Mouse (Mus musculus): ENCODE measurements around the gene Olfr1425. TPM values are rescaled to one million over a fixed set of nuclear protein-coding genes. Genes with fewer than 3 reads are reported as not detected.

Gene Olfr1425
- 0.20 TPM in 1 of 2 replicates, not detected in the other for polyA plus RNA-seq (2012; ENCODE audit: low replicate concordance)

GRCm38 (mm10) chr19:12077631-12078030 is at the start of gene Olfr1425:
Gene Olfr1425 (minus strand): TSS chr19:12077731.

GRCm38 (mm10) chr19:12123103-12123502 is 45.6 kb upstream of the Olfr1425 start, which contains the start of gene Olfr76:
Gene Olfr76 (minus strand): TSS chr19:12123203.

GRCm38 (mm10) chr19:12115797-12116196 is 38.3 kb upstream of the Olfr1425 start, which contains the start of gene Olfr1428:
Gene Olfr1428 (minus strand): TSS chr19:12115897.

GRCm38 (mm10) chr19:12103234-12103633 is 25.7 kb upstream of the Olfr1425 start, which contains the start of gene Olfr1427:
Gene Olfr1427 (minus strand): TSS chr19:12103334.

GRCm38 (mm10) chr19:12091913-12092312 is 14.4 kb upstream of the Olfr1425 start, which contains the start of gene Olfr1426:
Gene Olfr1426 (minus strand): TSS chr19:12092013.

GRCm38 (mm10) chr19:12062582-12062981 is 14.9 kb downstream of the Olfr1425 start, which contains the start of gene Olfr1424:
Gene Olfr1424 (minus strand): TSS chr19:12062682.

GRCm38 (mm10) chr19:12041217-12041616 is 36.3 kb downstream of the Olfr1425 start, which contains the start of gene Olfr1423:
Gene Olfr1423 (minus strand): TSS chr19:12041317.

Other genes starting within 250 kb of the Olfr1425 start
- not detected in 2 replicates for gene Olfr1417, start 238.5 kb downstream of the Olfr1425 start, polyA plus RNA-seq (2012; ENCODE audit: low replicate concordance)
- gene Olfr1418, start 216.7 kb downstream of the Olfr1425 start, polyA plus RNA-seq (2012; ENCODE audit: low replicate concordance): not detected in 2 replicates
- gene Olfr1419, start 202.6 kb downstream of the Olfr1425 start, polyA plus RNA-seq (2012; ENCODE audit: low replicate concordance): not detected in 2 replicates
- gene Olfr1420, start 191.2 kb downstream of the Olfr1425 start, polyA plus RNA-seq (2012; ENCODE audit: low replicate concordance): not detected in 2 replicates
- 10.1 and 15.0 TPM in 2 replicates for gene Patl1, start 165.3 kb downstream of the Olfr1425 start, polyA plus RNA-seq (2012; ENCODE audit: low replicate concordance)
- 7.2 and 10.9 TPM in 2 replicates for gene Osbp, start 111.8 kb downstream of the Olfr1425 start, polyA plus RNA-seq (2012; ENCODE audit: low replicate concordance)
- 0.02 TPM in 1 of 2 replicates, not detected in the other for gene Olfr1423, start 36.4 kb downstream of the Olfr1425 start, polyA plus RNA-seq (2012; ENCODE audit: low replicate concordance)
- gene Olfr1424, start 15.0 kb downstream of the Olfr1425 start, polyA plus RNA-seq (2012; ENCODE audit: low replicate concordance): not detected in 2 replicates
- not detected in 2 replicates for gene Olfr1426, start 14.3 kb upstream of the Olfr1425 start, polyA plus RNA-seq (2012; ENCODE audit: low replicate concordance)
- gene Olfr1427, start 25.6 kb upstream of the Olfr1425 start, polyA plus RNA-seq (2012; ENCODE audit: low replicate concordance): not detected in 2 replicates
- gene Olfr1428, start 38.2 kb upstream of the Olfr1425 start, polyA plus RNA-seq (2012; ENCODE audit: low replicate concordance): not detected in 2 replicates
- not detected in 2 replicates for gene Olfr76, start 45.5 kb upstream of the Olfr1425 start, polyA plus RNA-seq (2012; ENCODE audit: low replicate concordance)
- not detected in 2 replicates for gene Olfr1555-ps1, start 92.4 kb upstream of the Olfr1425 start, polyA plus RNA-seq (2012; ENCODE audit: low replicate concordance)
- gene Olfr1431, start 122.9 kb upstream of the Olfr1425 start, polyA plus RNA-seq (2012; ENCODE audit: low replicate concordance): not detected in 2 replicates
- not detected in 2 replicates for gene Olfr1432, start 154.9 kb upstream of the Olfr1425 start, polyA plus RNA-seq (2012; ENCODE audit: low replicate concordance)
- not detected in 2 replicates for gene Olfr262, start 163.9 kb upstream of the Olfr1425 start, polyA plus RNA-seq (2012; ENCODE audit: low replicate concordance)
- gene Olfr235, start 183.3 kb upstream of the Olfr1425 start, polyA plus RNA-seq (2012; ENCODE audit: low replicate concordance): not detected in 2 replicates
- gene Olfr1434, start 202.1 kb upstream of the Olfr1425 start, polyA plus RNA-seq (2012; ENCODE audit: low replicate concordance): 0.15 TPM in 1 of 2 replicates, not detected in the other
- not detected in 2 replicates for gene Olfr1436, start 221.4 kb upstream of the Olfr1425 start, polyA plus RNA-seq (2012; ENCODE audit: low replicate concordance)
- gene Olfr1437, start 247.4 kb upstream of the Olfr1425 start, polyA plus RNA-seq (2012; ENCODE audit: low replicate concordance): not detected in 2 replicates

All from hematopoietic multipotent progenitor cell, adult 10-12 weeks (in vitro differentiated cells).